In genomic region chr17:24722220-24722924, GRCm38 (mm10) we compare ENCODE assay signal across 9 mouse cellular contexts. TPM values are rescaled to one million over a fixed set of nuclear protein-coding genes. Genes with fewer than 3 reads are reported as not detected.
DNase-seq lines count a peak whose midpoint lies in the region; ATAC-seq and TF ChIP-seq lines count a peak whose summit lies in the region.
"Had no signal": no experiment of that assay in that cellular context is flagged by ENCODE, and none has a peak within 500 bp of the region (broad histone marks: within the 10 kb centered on the region; RNA-seq: fewer than 3 reads in every experiment).

No protein-coding gene starts in this region.

- WGBS in lung, embryonic 14.5 days: 30% methylated on average over 13 of the region's 13 CpGs
- 37% methylated on average over 13 of the region's 13 CpGs for WGBS in embryonic facial prominence, embryonic 13.5 days
- 31% methylated on average over 13 of the region's 13 CpGs for WGBS in limb, embryonic 13.5 days
- WGBS in neural tube, embryonic 15.5 days: 31% methylated on average over 13 of the region's 13 CpGs

- no peak for ATAC-seq in lung, embryonic 14.5 days (ENCODE audit: insufficient read depth)
- ATAC-seq in embryonic facial prominence, embryonic 13.5 days (ENCODE audit: insufficient number of reproducible peaks, insufficient read depth, low FRiP score, low TSS enrichment, low read depth): no peak
- no peak for ATAC-seq in limb, embryonic 13.5 days (ENCODE audit: low FRiP score, low read depth)
- no peak for ATAC-seq in neural tube, embryonic 15.5 days (ENCODE audit: low FRiP score)

- peak overlapping the region; percentile 90 for H3K4me3 ChIP-seq in lung, embryonic 14.5 days (ENCODE audit: low read depth, low read length)
- peak overlapping the region; percentile 91 for H3K4me3 ChIP-seq in embryonic facial prominence, embryonic 13.5 days
- H3K4me3 ChIP-seq in limb, embryonic 13.5 days: peak overlapping the region; percentile 84
- peak overlapping the region; percentile 84; the same call in 1 of the 2 replicates for H3K4me3 ChIP-seq in neural tube, embryonic 15.5 days (replicated peaks)

- no peaks in the 10 kb centered on the region for H3K9me3 ChIP-seq in lung, embryonic 14.5 days (ENCODE audit: low read depth, low read length)
- no peaks in the 10 kb centered on the region for H3K9me3 ChIP-seq in embryonic facial prominence, embryonic 13.5 days
- no peaks in the 10 kb centered on the region for H3K9me3 ChIP-seq in limb, embryonic 13.5 days
- H3K9me3 ChIP-seq in neural tube, embryonic 15.5 days (replicated peaks): no peaks in the 10 kb centered on the region

- H3K27ac ChIP-seq in lung, embryonic 14.5 days (ENCODE audit: low read depth): no peak overlapping the region
- peak overlapping the region; percentile 33; the same call in 1 of the 2 replicates for H3K27ac ChIP-seq in embryonic facial prominence, embryonic 13.5 days
- no peak overlapping the region for H3K27ac ChIP-seq in limb, embryonic 13.5 days
- H3K27ac ChIP-seq in neural tube, embryonic 15.5 days (replicated peaks): no peak overlapping the region

- DNase-seq in lung, embryonic 14.5 days: peak; percentile 17
- DNase-seq in lung, postnatal 25 days (ENCODE audit: low spot score): no peak
- DNase-seq in cerebellum, postnatal 36 days: no peak
- no peak for DNase-seq in spleen, postnatal 36 days (ENCODE audit: low spot score in 2 of 2)
- no peak for DNase-seq in frontal cortex, postnatal 14 days (ENCODE audit: low spot score in 2 of 2)
- DNase-seq: cerebellum, adult 9-10 months had no signal

- peak overlapping the region; percentile 19; the same call in 1 of the 2 replicates for H3K9ac ChIP-seq in lung, embryonic 14.5 days
- H3K9ac ChIP-seq in embryonic facial prominence, embryonic 13.5 days: peak overlapping the region; percentile 54
- peak overlapping the region; percentile 78 for H3K9ac ChIP-seq in limb, embryonic 13.5 days
- no peak overlapping the region for H3K9ac ChIP-seq in neural tube, embryonic 15.5 days (replicated peaks)

- H3K36me3 ChIP-seq in lung, embryonic 14.5 days (ENCODE audit: insufficient read depth): peaks cover 29% of the 10 kb centered on the region
- H3K36me3 ChIP-seq in embryonic facial prominence, embryonic 13.5 days: peaks cover 28% of the 10 kb centered on the region
- H3K36me3 ChIP-seq in limb, embryonic 13.5 days: peaks cover 33% of the 10 kb centered on the region
- H3K36me3 ChIP-seq in neural tube, embryonic 15.5 days: peaks cover 15% of the 10 kb centered on the region

- H3K4me2 ChIP-seq in lung, embryonic 14.5 days: peak overlapping the region; percentile 86
- peak overlapping the region; percentile 89 for H3K4me2 ChIP-seq in embryonic facial prominence, embryonic 13.5 days
- H3K4me2 ChIP-seq in limb, embryonic 13.5 days (replicated peaks): peak overlapping the region; percentile 91
- peak overlapping the region; percentile 91 for H3K4me2 ChIP-seq in neural tube, embryonic 15.5 days

- no peak for TF ChIP-seq CTCF in lung, embryonic 14.5 days (IDR thresholded peaks at IDR 0.05; ENCODE audit: low read depth)

- H3K27me3 ChIP-seq in lung, embryonic 14.5 days (ENCODE audit: insufficient read depth, low read length): no peaks in the 10 kb centered on the region
- H3K27me3 ChIP-seq in embryonic facial prominence, embryonic 13.5 days: no peaks in the 10 kb centered on the region
- H3K27me3 ChIP-seq in limb, embryonic 13.5 days: no peaks in the 10 kb centered on the region
- no peaks in the 10 kb centered on the region for H3K27me3 ChIP-seq in neural tube, embryonic 15.5 days (replicated peaks)

- 0 out of 2 replicates have a peak, but pooled peaks cover 9% of the 10 kb centered on the region for H3K4me1 ChIP-seq in lung, embryonic 14.5 days (ENCODE audit: insufficient read depth)
- H3K4me1 ChIP-seq in embryonic facial prominence, embryonic 13.5 days: peaks cover 32% of the 10 kb centered on the region
- peaks cover 34% of the 10 kb centered on the region for H3K4me1 ChIP-seq in limb, embryonic 13.5 days
- H3K4me1 ChIP-seq in neural tube, embryonic 15.5 days: peaks cover 38% of the 10 kb centered on the region

RNA-seq across cellular contexts. Expression of gene Ndufb10, which starts 1.9 kb away (rescaled TPM):
- 211 and 221 TPM in 2 replicates for polyA plus RNA-seq in lung, embryonic 14.5 days (2014; fragmentation: Nextera tagmentation; extraction: Ambion mirVana)
- polyA plus RNA-seq in embryonic facial prominence, embryonic 13.5 days (2015; fragmentation: Nextera tagmentation; extraction: Ambion mirVana): 217 and 229 TPM in 2 replicates
- 206 and 215 TPM in 2 replicates for polyA plus RNA-seq in limb, embryonic 13.5 days (2015; fragmentation: Nextera tagmentation; extraction: Ambion mirVana)
- 302 and 304 TPM in 2 replicates for polyA plus RNA-seq in neural tube, embryonic 15.5 days (2015; fragmentation: Nextera tagmentation; extraction: Ambion mirVana)

RNA-seq across cellular contexts. Expression of gene Rps2, which starts 4.5 kb away (rescaled TPM):
- polyA plus RNA-seq in lung, embryonic 14.5 days (2014; fragmentation: Nextera tagmentation; extraction: Ambion mirVana): 1,798 and 1,884 TPM in 2 replicates
- 1,313 and 1,443 TPM in 2 replicates for polyA plus RNA-seq in embryonic facial prominence, embryonic 13.5 days (2015; fragmentation: Nextera tagmentation; extraction: Ambion mirVana)
- polyA plus RNA-seq in limb, embryonic 13.5 days (2015; fragmentation: Nextera tagmentation; extraction: Ambion mirVana): 1,267 and 1,298 TPM in 2 replicates
- 729 and 914 TPM in 2 replicates for polyA plus RNA-seq in neural tube, embryonic 15.5 days (2015; fragmentation: Nextera tagmentation; extraction: Ambion mirVana)

RNA-seq across cellular contexts. Expression of gene Rnf151, which starts 4.5 kb away (rescaled TPM):
- polyA plus RNA-seq in lung, embryonic 14.5 days (2014; fragmentation: Nextera tagmentation; extraction: Ambion mirVana): 0.46 and 0.71 TPM in 2 replicates
- polyA plus RNA-seq in embryonic facial prominence, embryonic 13.5 days (2015; fragmentation: Nextera tagmentation; extraction: Ambion mirVana): 0.20 and 0.23 TPM in 2 replicates
- not detected in 2 replicates for polyA plus RNA-seq in limb, embryonic 13.5 days (2015; fragmentation: Nextera tagmentation; extraction: Ambion mirVana)
- polyA plus RNA-seq in neural tube, embryonic 15.5 days (2015; fragmentation: Nextera tagmentation; extraction: Ambion mirVana): 0.15 TPM in 1 of 2 replicates, not detected in the other

RNA-seq across cellular contexts. Expression of gene Rpl3l, which starts 5.2 kb away (rescaled TPM):
- not detected in 2 replicates for polyA plus RNA-seq in lung, embryonic 14.5 days (2014; fragmentation: Nextera tagmentation; extraction: Ambion mirVana)
- not detected in 2 replicates for polyA plus RNA-seq in embryonic facial prominence, embryonic 13.5 days (2015; fragmentation: Nextera tagmentation; extraction: Ambion mirVana)
- not detected in 2 replicates for polyA plus RNA-seq in limb, embryonic 13.5 days (2015; fragmentation: Nextera tagmentation; extraction: Ambion mirVana)
- 0.10 and 0.19 TPM in 2 replicates for polyA plus RNA-seq in neural tube, embryonic 15.5 days (2015; fragmentation: Nextera tagmentation; extraction: Ambion mirVana)

RNA-seq across cellular contexts. Expression of gene Msrb1, which starts 14.1 kb away (rescaled TPM):
- polyA plus RNA-seq in lung, embryonic 14.5 days (2014; fragmentation: Nextera tagmentation; extraction: Ambion mirVana): 35.2 and 37.8 TPM in 2 replicates
- polyA plus RNA-seq in embryonic facial prominence, embryonic 13.5 days (2015; fragmentation: Nextera tagmentation; extraction: Ambion mirVana): 27.8 and 27.9 TPM in 2 replicates
- 23.1 and 26.0 TPM in 2 replicates for polyA plus RNA-seq in limb, embryonic 13.5 days (2015; fragmentation: Nextera tagmentation; extraction: Ambion mirVana)
- 23.2 and 24.4 TPM in 2 replicates for polyA plus RNA-seq in neural tube, embryonic 15.5 days (2015; fragmentation: Nextera tagmentation; extraction: Ambion mirVana)
